Mouse (Mus musculus) heart, embryonic 16.5 days (tissue): ENCODE data around the gene Mvb12b. TPM values are rescaled to one million over a fixed set of nuclear protein-coding genes. Genes with fewer than 3 reads are reported as not detected.
A peak's percentile ranks its signal among the peaks of the same experiment; 100 is the strongest.
"Not testable (repeated sequence)": the region's sequence is repeated elsewhere in the genome, so short reads cannot be mapped to it uniquely, and the experiment has no call there.

Experiments
- ATAC-seq: fragments of 200-750 bp; cut with Nextera tagmentation; replicated peaks from 2 replicates; pipeline ENCODE4 v1.8.0; 2017; ENCODE audit warnings: moderate number of reproducible peaks; ENCODE audit not compliant: insufficient read depth, low FRiP score; ENCODE audit errors: extremely low read depth
- H3K27ac ChIP-seq: fragments of 300-500 bp; sonication (generic); 2 replicates; pipeline ENCODE4 v1.5.1; 2014; ENCODE audit warnings: mild to moderate bottlenecking, low read length, control low read depth, moderate library complexity
- H3K27me3 ChIP-seq: fragments of 300-500 bp; sonication (generic); 2 replicates; pipeline ENCODE4 v1.6.1; 2014; ENCODE audit warnings: low read length, mixed read lengths; ENCODE audit not compliant: control insufficient read depth, insufficient read depth
- H3K36me3 ChIP-seq: fragments of 300-500 bp; sonication (generic); 2 replicates; pipeline ENCODE4 v1.6.1; 2014; ENCODE audit not compliant: control insufficient read depth, insufficient read depth
- H3K4me1 ChIP-seq: fragments of 300-500 bp; sonication (generic); 2 replicates; pipeline ENCODE4 v1.6.1; 2014; ENCODE audit warnings: low read length, mixed read lengths; ENCODE audit not compliant: control insufficient read depth, insufficient read depth
- H3K4me2 ChIP-seq: fragments of 300-500 bp; sonication (generic); 2 replicates; pipeline ENCODE4 v1.6.1; 2014; ENCODE audit warnings: low read depth, mild to moderate bottlenecking, control low read depth, low read length
- H3K4me3 ChIP-seq: fragments of 300-500 bp; sonication (generic); 2 replicates; pipeline ENCODE4 v1.5.1; 2014; ENCODE audit warnings: mild to moderate bottlenecking, control low read depth, low read length
- H3K9ac ChIP-seq: fragments of 300-500 bp; sonication (generic); 2 replicates; pipeline ENCODE4 v1.6.1; 2014; ENCODE audit warnings: low read length, control low read depth
- H3K9me3 ChIP-seq: fragments of 300-500 bp; sonication (generic); replicated peaks from 2 replicates; pipeline ENCODE4 v1.6.1; 2016; ENCODE audit warnings: low read length; ENCODE audit not compliant: control insufficient read depth
- WGBS: fragments of 180-500 bp; shearing (Covaris S2); extraction: QIAGEN DNeasy Blood & Tissue Kit; methylation state at CpG from one replicate; pipeline ENCODE4 v1.1.7; 2014; 5-methylcytosine and 5-hydroxymethylcytosine counted together
- polyA plus RNA-seq: library from polyadenylated mRNA; unstranded; fragments of >200 nt; fragmentation: Nextera tagmentation; extraction: Ambion mirVana; gene quantifications from 2 replicates; pipeline ENCODE4 v1.2.1, GENCODE M21; 2015

Mvb12b gene
- polyA plus RNA-seq, 1 experiment from 2014 or later = 10.9 TPM

GRCm38 (mm10) chr2:33918824-33919223, 31.1 kb upstream of the Mvb12b start:
- Histone ChIP-seq H3K9me3 (no peaks in the 10 kb centered on the region; the same call in 1 of the 2 replicates), H3K27me3 (peaks cover 14% of the 10 kb centered on the region), H3K36me3 (no peaks in the 10 kb centered on the region), H3K9ac (no peak overlapping the region), H3K4me3 (no peak overlapping the region), H3K4me1 (peaks cover 6% of the 10 kb centered on the region; the same call in 1 of the 2 replicates), H3K27ac (no peak overlapping the region), H3K4me2 (no peak overlapping the region)
- no peak for ATAC-seq
- WGBS = 85% methylated on average over 3 of the region's 3 CpGs

GRCm38 (mm10) chr2:33918318-33918717, 30.6 kb upstream of the Mvb12b start:
- 65% methylated on average over 6 of the region's 6 CpGs for WGBS

GRCm38 (mm10) chr2:33916603-33917002, 28.9 kb upstream of the Mvb12b start:
- 77% methylated on average over 11 of the region's 11 CpGs for WGBS
- Histone ChIP-seq H3K9me3 (no peaks in the 10 kb centered on the region; the same call in 1 of the 2 replicates), H3K4me3 (no peak overlapping the region), H3K9ac (no peak overlapping the region), H3K4me2 (no peak overlapping the region), H3K27me3 (peaks cover 4% of the 10 kb centered on the region; the same call in 1 of the 2 replicates), H3K36me3 (no peaks in the 10 kb centered on the region), H3K4me1 (peaks cover 6% of the 10 kb centered on the region; the same call in 1 of the 2 replicates), H3K27ac (no peak overlapping the region)
- ATAC-seq = no peak

More at GRCm38 (mm10) chr2:33918318-33918717, 30.6 kb upstream of the Mvb12b start:
- no peak for ATAC-seq
- 0 out of 2 replicates have a peak overlapping the region, but pooled peaks have one; percentile 20 for H3K27ac ChIP-seq
- no peaks in the 10 kb centered on the region; the same call in 1 of the 2 replicates for H3K9me3 ChIP-seq
- peaks cover 13% of the 10 kb centered on the region for H3K27me3 ChIP-seq
- no peak overlapping the region for H3K4me3 ChIP-seq
- no peak overlapping the region for H3K4me2 ChIP-seq
- no peak overlapping the region for H3K9ac ChIP-seq
- H3K4me1 ChIP-seq = peaks cover 6% of the 10 kb centered on the region; the same call in 1 of the 2 replicates
- H3K36me3 ChIP-seq = no peaks in the 10 kb centered on the region

GRCm38 (mm10) chr2:33914998-33915397, 27.3 kb upstream of the Mvb12b start:
- 54% methylated on average over 8 of the region's 8 CpGs for WGBS
- ATAC-seq = no peak

GRCm38 (mm10) chr2:33914334-33914733, 26.6 kb upstream of the Mvb12b start:
- no peaks in the 10 kb centered on the region; the same call in 1 of the 2 replicates for H3K9me3 ChIP-seq
- ATAC-seq = no peak
- H3K27me3 ChIP-seq = no peaks in the 10 kb centered on the region
- no peak overlapping the region for H3K4me3 ChIP-seq
- no peak overlapping the region for H3K27ac ChIP-seq
- no peak overlapping the region for H3K9ac ChIP-seq
- H3K36me3 ChIP-seq = no peaks in the 10 kb centered on the region
- H3K4me1 ChIP-seq = no peaks in the 10 kb centered on the region
- 46% methylated on average over 3 of the region's 3 CpGs for WGBS
- H3K4me2 ChIP-seq = no peak overlapping the region

More at GRCm38 (mm10) chr2:33914998-33915397, 27.3 kb upstream of the Mvb12b start:
- H3K27me3 ChIP-seq = no peaks in the 10 kb centered on the region
- H3K36me3 ChIP-seq = no peaks in the 10 kb centered on the region
- H3K4me2 ChIP-seq = no peak overlapping the region
- no peaks in the 10 kb centered on the region; the same call in 1 of the 2 replicates for H3K9me3 ChIP-seq
- peaks cover 5% of the 10 kb centered on the region; the same call in 1 of the 2 replicates for H3K4me1 ChIP-seq
- no peak overlapping the region for H3K9ac ChIP-seq
- no peak overlapping the region for H3K27ac ChIP-seq
- no peak overlapping the region for H3K4me3 ChIP-seq

GRCm38 (mm10) chr2:33913598-33913997, 25.9 kb upstream of the Mvb12b start:
- ATAC-seq, H3K4me3 ChIP-seq, H3K27me3 ChIP-seq, H3K9ac ChIP-seq, H3K27ac ChIP-seq, H3K4me2 ChIP-seq, H3K9me3 ChIP-seq, H3K4me1 ChIP-seq, H3K36me3 ChIP-seq: not testable (repeated sequence)
- 59% methylated on average over 1 of the region's 1 CpGs for WGBS

- H3K36me3 ChIP-seq = no peaks in the 10 kb centered on the region
- H3K27ac ChIP-seq = no peak overlapping the region
- no peaks in the 10 kb centered on the region for H3K27me3 ChIP-seq
- 66% methylated on average over 3 of the region's 3 CpGs for WGBS
- no peak overlapping the region for H3K9ac ChIP-seq
- H3K4me1 ChIP-seq = 0 out of 2 replicates have a peak, but pooled peaks cover 2% of the 10 kb centered on the region
- no peak for ATAC-seq
- no peaks in the 10 kb centered on the region for H3K9me3 ChIP-seq
- H3K4me2 ChIP-seq = no peak overlapping the region
- H3K4me3 ChIP-seq = no peak overlapping the region
Measured at GRCm38 (mm10) chr2:33912741-33913140, 25.0 kb upstream of the Mvb12b start.

- Histone ChIP-seq H3K36me3 (no peaks in the 10 kb centered on the region), H3K27ac (peak overlapping the region; percentile 71), H3K4me1 (0 out of 2 replicates have a peak, but pooled peaks cover 2% of the 10 kb centered on the region), H3K4me3 (no peak overlapping the region), H3K4me2 (no peak overlapping the region), H3K9ac (no peak overlapping the region), H3K9me3 (peaks cover 6% of the 10 kb centered on the region; the same call in 1 of the 2 replicates), H3K27me3 (no peaks in the 10 kb centered on the region)
- 33% methylated on average over 8 of the region's 8 CpGs for WGBS
- peak; percentile 83 for ATAC-seq
Measured at GRCm38 (mm10) chr2:33908374-33908773, 20.6 kb upstream of the Mvb12b start.

- Histone ChIP-seq H3K9ac (no peak overlapping the region), H3K27me3 (no peaks in the 10 kb centered on the region), H3K9me3 (peaks cover 6% of the 10 kb centered on the region; the same call in 1 of the 2 replicates), H3K4me1 (0 out of 2 replicates have a peak, but pooled peaks cover 2% of the 10 kb centered on the region), H3K27ac (no peak overlapping the region), H3K36me3 (no peaks in the 10 kb centered on the region), H3K4me3 (no peak overlapping the region), H3K4me2 (no peak overlapping the region)
- no peak for ATAC-seq
- 88% methylated on average over 6 of the region's 6 CpGs for WGBS
Measured at GRCm38 (mm10) chr2:33907174-33907573, 19.4 kb upstream of the Mvb12b start.
